In genomic region chr8:84194224-84194743, GRCm38 (mm10) we compare ENCODE assay signal across 20 mouse cellular contexts. TPM values are rescaled to one million over a fixed set of nuclear protein-coding genes. Genes with fewer than 3 reads are reported as not detected.
DNase-seq lines count a peak whose midpoint lies in the region; ATAC-seq and TF ChIP-seq lines count a peak whose summit lies in the region.
"Had no signal": no experiment of that assay in that cellular context is flagged by ENCODE, and none has a peak within 500 bp of the region (broad histone marks: within the 10 kb centered on the region; RNA-seq: fewer than 3 reads in every experiment).

No protein-coding gene starts in this region.

- no peaks in the 10 kb centered on the region for H3K27me3 ChIP-seq in heart, postnatal 0 days (ENCODE audit: control insufficient read depth, insufficient read depth, low read length)
- H3K27me3 ChIP-seq in heart, adult 2 months (ENCODE audit: control insufficient read depth, insufficient read depth, low read length): no peaks in the 10 kb centered on the region
- no peaks in the 10 kb centered on the region for H3K27me3 ChIP-seq in ES-Bruce4 (ENCODE audit: control insufficient read depth, insufficient read depth, low read length, poor library complexity, severe bottlenecking)
- H3K27me3 ChIP-seq: embryonic facial prominence, embryonic 15.5 days had no signal

- 0 out of 2 replicates have a peak overlapping the region, but pooled peaks have one; percentile 9 for H3K27ac ChIP-seq in heart, postnatal 0 days (ENCODE audit: low read depth)
- no peak overlapping the region for H3K27ac ChIP-seq in heart, adult 2 months
- H3K27ac ChIP-seq in ES-Bruce4 (ENCODE audit: insufficient read depth, low read length) (peak overlapping the region; percentile 95), ES-E14 (ENCODE audit: insufficient read depth, low read depth, low read length, poor library complexity, severe bottlenecking) (peak overlapping the region; percentile 56)
- H3K27ac ChIP-seq: forebrain, embryonic 10.5 days; hindbrain, embryonic 10.5 days; hindbrain, embryonic 14.5 days had no signal

- no peak for ATAC-seq in heart, postnatal 0 days (ENCODE audit: insufficient read depth, low read depth)
- ATAC-seq: forebrain, embryonic 14.5 days; intestine, embryonic 16.5 days had no signal

- peaks cover 25% of the 10 kb centered on the region for H3K4me1 ChIP-seq in heart, postnatal 0 days (ENCODE audit: control insufficient read depth, insufficient read depth)
- peaks cover 19% of the 10 kb centered on the region for H3K4me1 ChIP-seq in heart, adult 2 months (ENCODE audit: control insufficient read depth, insufficient read depth, low read length)
- H3K4me1 ChIP-seq in ES-Bruce4 (ENCODE audit: control insufficient read depth, insufficient read depth, low read length) (peaks cover 2% of the 10 kb centered on the region), ES-E14 (ENCODE audit: control insufficient read depth in 2 of 2, insufficient read depth in 2 of 2, low read length in 2 of 2, poor library complexity in 1 of 2) (peaks cover 7 to 22% of the 10 kb centered on the region in 2 experiments; a peak in 3 of 4 replicates)

- H3K36me3 ChIP-seq in heart, postnatal 0 days (replicated peaks; ENCODE audit: control insufficient read depth, insufficient read depth, low read length): no peaks in the 10 kb centered on the region
- H3K36me3 ChIP-seq in heart, adult 2 months (ENCODE audit: control insufficient read depth, insufficient read depth, low read length): no peaks in the 10 kb centered on the region; the same call in 1 of the 2 replicates
- H3K36me3 ChIP-seq in ES-Bruce4 (ENCODE audit: control insufficient read depth, insufficient read depth, low read length, poor library complexity, severe bottlenecking) (no peaks in the 10 kb centered on the region), ES-E14 (ENCODE audit: control insufficient read depth, insufficient read depth, low read length, poor library complexity, severe bottlenecking) (no peaks in the 10 kb centered on the region)
- H3K36me3 ChIP-seq: embryonic facial prominence, embryonic 15.5 days; forebrain, embryonic 10.5 days; hindbrain, embryonic 10.5 days had no signal

- H3K79me2 ChIP-seq in heart, adult 2 months (replicated peaks; ENCODE audit: control insufficient read depth, insufficient read depth, low read length): no peaks in the 10 kb centered on the region

- no peaks in the 10 kb centered on the region for H3K9me3 ChIP-seq in heart, postnatal 0 days (replicated peaks; ENCODE audit: control insufficient read depth, low read length)
- no peaks in the 10 kb centered on the region for H3K9me3 ChIP-seq in ES-Bruce4 (replicated peaks; ENCODE audit: control insufficient read depth, insufficient read depth, low read length, poor library complexity, severe bottlenecking)
- H3K9me3 ChIP-seq in ES-E14 (ENCODE audit: control insufficient read depth, insufficient read depth, low read depth, low read length): no peaks in the 10 kb centered on the region
- H3K9me3 ChIP-seq: embryonic facial prominence, embryonic 15.5 days; forebrain, embryonic 10.5 days; hindbrain, embryonic 10.5 days had no signal

- no peak for TF ChIP-seq CTCF in heart, postnatal 0 days (IDR thresholded peaks at IDR 0.05; ENCODE audit: low read depth)
- no peak for TF ChIP-seq CTCF in heart, adult 2 months (IDR thresholded peaks at IDR 0.05)
- TF ChIP-seq CTCF in ES-Bruce4 (IDR thresholded peaks at IDR 0.05; ENCODE audit: low read depth, low read length): no peak

- intact Hi-C loops in heart, adult 2 months (cut with DNase I): no loop called here

- DNase-seq in heart, postnatal 0 days (ENCODE audit: low spot score): no peak
- DNase-seq in heart, adult 2 months: no peak
- no peak for DNase-seq in ES-E14 (ENCODE audit: low read depth, low spot score)
- DNase-seq in induced T-regulatory cell, adult 2 months (ENCODE audit: low read depth): peak; percentile 56
- DNase-seq in layer of hippocampus, postnatal 25 days (ENCODE audit: extremely low spot score in 1 of 2, low spot score in 1 of 2): no peak
- DNase-seq in right cerebral cortex, postnatal 4 days: no peak
- no peak for DNase-seq in right cerebral cortex, postnatal 14 days
- DNase-seq: adrenal gland, adult 2 months; adrenal gland, postnatal 25 days; cerebellum, adult 2 months; gastrocnemius, postnatal 10 days; heart, postnatal 14 days had no signal

- no peak overlapping the region for H3K9ac ChIP-seq in heart, postnatal 0 days (replicated peaks; ENCODE audit: low read depth, low read length)
- no peak overlapping the region for H3K9ac ChIP-seq in heart, adult 2 months (ENCODE audit: low read depth, low read length)
- H3K9ac ChIP-seq in ES-Bruce4 (ENCODE audit: low read depth, poor library complexity, severe bottlenecking) (peak overlapping the region; percentile 12; the same call in 1 of the 2 replicates), ES-E14 (ENCODE audit: insufficient read depth, low read depth, low read length, poor library complexity, severe bottlenecking) (no peak overlapping the region)
- H3K9ac ChIP-seq: embryonic facial prominence, embryonic 15.5 days; hindbrain, embryonic 14.5 days had no signal

- WGBS in heart, postnatal 0 days: 75% methylated on average over 3 of the region's 3 CpGs
- WGBS in heart, adult 2 months: 78% methylated on average over 3 of the region's 3 CpGs

- in situ Hi-C loops in ES-E14 (cut with MboI; ENCODE audit: low sequenced_read_pairs in 2 of 2, unreplicated experiment in 2 of 2): no loop called here

- no peak for TF ChIP-seq EP300 in heart, postnatal 0 days (IDR thresholded peaks at IDR 0.05; ENCODE audit: low read depth)
- TF ChIP-seq EP300 in heart, adult 2 months (IDR thresholded peaks at IDR 0.05; ENCODE audit: insufficient read depth, low read depth, low read length): no peak
- peak; percentile 96 for TF ChIP-seq EP300 in ES-Bruce4 (IDR thresholded peaks at IDR 0.05; ENCODE audit: insufficient read depth, low read depth, low read length)

- no peak for TF ChIP-seq POLR2A in heart, adult 2 months (IDR thresholded peaks at IDR 0.05; ENCODE audit: insufficient read depth, low read depth, low read length)
- no peak for TF ChIP-seq POLR2A in ES-Bruce4 (IDR thresholded peaks at IDR 0.05; ENCODE audit: insufficient read depth, low read length)

- H3K4me3 ChIP-seq in heart, postnatal 0 days (ENCODE audit: low read depth, low read length): no peak overlapping the region
- no peak overlapping the region for H3K4me3 ChIP-seq in heart, adult 2 months
- H3K4me3 ChIP-seq in ES-Bruce4 (ENCODE audit: low read depth, low read length) (no peak overlapping the region), ES-E14 (ENCODE audit: insufficient read depth in 1 of 2, low read depth in 1 of 2, low read length in 2 of 2, poor library complexity in 1 of 2, severe bottlenecking in 1 of 2) (no peak overlapping the region)
- H3K4me3 ChIP-seq: embryonic facial prominence, embryonic 15.5 days; erythroblast, embryonic 14.5 days; forebrain, embryonic 10.5 days; hindbrain, embryonic 10.5 days had no signal

- H3K4me2 ChIP-seq in heart, postnatal 0 days (ENCODE audit: low read depth, low read length): no peak overlapping the region
- H3K4me2 ChIP-seq: embryonic facial prominence, embryonic 15.5 days; hindbrain, embryonic 14.5 days had no signal

TF ChIP-seq in ES-E14, 5 proteins besides CTCF, POLR2A, EP300 and RAD21 (continues in another document):
- TF ChIP-seq HCFC1 (IDR thresholded peaks at IDR 0.05; ENCODE audit: borderline replicate concordance, insufficient read depth, low read length): no peak

RNA-seq across cellular contexts. Expression of gene Nanos3, which starts 9.3 kb away (rescaled TPM):
- 1.4 TPM in 1 of 2 replicates, not detected in the other for total RNA-seq in heart, postnatal 0 days (2014; rRNA removed; ENCODE audit: low replicate concordance)
- polyA plus RNA-seq in heart, postnatal 0 days (2015; fragmentation: Nextera tagmentation; extraction: Ambion mirVana): 4.6 and 6.0 TPM in 2 replicates
- 1 to 10 TPM in 1 of 2 experiments, not detected in 1; 1.9 TPM for total RNA-seq in heart, adult 2 months (2021)
- 0.61 TPM in 1 of 2 replicates, not detected in the other for polyA plus RNA-seq in heart, adult 2 months (2012; rRNA removed)
- polyA plus RNA-seq in ES-Bruce4 (2011; ENCODE audit: insufficient read depth, insufficient read length, low read depth, missing spikeins): 3.0 and 4.3 TPM in 2 replicates
- 7.0 and 9.9 TPM in 2 replicates for total RNA-seq in ES-E14 (2012; rRNA removed)
- total RNA-seq in layer of hippocampus, postnatal 25 days (2021): 1 to 10 TPM; 2.6 to 3.0 TPM
- polyA plus RNA-seq: erythroblast, embryonic 14.5 days had no signal

RNA-seq across cellular contexts. Expression of gene Zswim4, which starts 42.6 kb away (rescaled TPM):
- 23.8 and 31.4 TPM in 2 replicates for total RNA-seq in heart, postnatal 0 days (2014; rRNA removed; ENCODE audit: low replicate concordance)
- 4.6 and 5.8 TPM in 2 replicates for polyA plus RNA-seq in heart, postnatal 0 days (2015; fragmentation: Nextera tagmentation; extraction: Ambion mirVana)
- total RNA-seq in heart, adult 2 months (2021): 1 to 10 TPM; 6.8 to 8.2 TPM
- 7.6 and 10.4 TPM in 2 replicates for polyA plus RNA-seq in heart, adult 2 months (2012; rRNA removed)
- 14.8 and 15.4 TPM in 2 replicates for polyA plus RNA-seq in ES-Bruce4 (2011; ENCODE audit: insufficient read depth, insufficient read length, low read depth, missing spikeins)
- 22.1 and 24.6 TPM in 2 replicates for total RNA-seq in ES-E14 (2012; rRNA removed)
- total RNA-seq in layer of hippocampus, postnatal 25 days (2021): 10 to 100 TPM; 16.5 to 20.4 TPM

RNA-seq across cellular contexts. Expression of gene 4930432K21Rik, which starts 46.5 kb away (rescaled TPM):
- total RNA-seq in heart, postnatal 0 days (2014; rRNA removed; ENCODE audit: low replicate concordance): 0.43 TPM in 1 of 2 replicates, not detected in the other
- 0.34 and 0.48 TPM in 2 replicates for polyA plus RNA-seq in heart, postnatal 0 days (2015; fragmentation: Nextera tagmentation; extraction: Ambion mirVana)
- under 1 TPM; 0.26 to 0.30 TPM for total RNA-seq in heart, adult 2 months (2021)
- polyA plus RNA-seq in heart, adult 2 months (2012; rRNA removed): 0.29 and 0.55 TPM in 2 replicates
- 3.8 and 4.7 TPM in 2 replicates for polyA plus RNA-seq in ES-Bruce4 (2011; ENCODE audit: insufficient read depth, insufficient read length, low read depth, missing spikeins)
- total RNA-seq in ES-E14 (2012; rRNA removed): 4.9 TPM in 2 replicates
- total RNA-seq in layer of hippocampus, postnatal 25 days (2021): 1 to 10 TPM; 1.4 to 2.1 TPM
- polyA plus RNA-seq: erythroblast, embryonic 14.5 days had no signal

RNA-seq across cellular contexts. Expression of gene Cc2d1a, which starts 46.5 kb away (rescaled TPM):
- 13.1 and 17.1 TPM in 2 replicates for total RNA-seq in heart, postnatal 0 days (2014; rRNA removed; ENCODE audit: low replicate concordance)
- polyA plus RNA-seq in heart, postnatal 0 days (2015; fragmentation: Nextera tagmentation; extraction: Ambion mirVana): 8.4 and 10.2 TPM in 2 replicates
- 10 to 100 TPM; 10.6 to 11.9 TPM for total RNA-seq in heart, adult 2 months (2021)
- 10.2 and 11.2 TPM in 2 replicates for polyA plus RNA-seq in heart, adult 2 months (2012; rRNA removed)
- 18.0 and 27.2 TPM in 2 replicates for polyA plus RNA-seq in ES-Bruce4 (2011; ENCODE audit: insufficient read depth, insufficient read length, low read depth, missing spikeins)
- total RNA-seq in ES-E14 (2012; rRNA removed): 17.7 and 18.9 TPM in 2 replicates
- total RNA-seq in layer of hippocampus, postnatal 25 days (2021): 10 to 100 TPM; 52.6 to 54.0 TPM

RNA-seq across cellular contexts. Expression of gene D8Ertd738e, which starts 55.2 kb away (rescaled TPM):
- total RNA-seq in heart, postnatal 0 days (2014; rRNA removed; ENCODE audit: low replicate concordance): 90.3 and 93.2 TPM in 2 replicates
- 382 and 414 TPM in 2 replicates for polyA plus RNA-seq in heart, postnatal 0 days (2015; fragmentation: Nextera tagmentation; extraction: Ambion mirVana)
- 100 to 1,000 TPM; 206 to 249 TPM for total RNA-seq in heart, adult 2 months (2021)
- 144 and 158 TPM in 2 replicates for polyA plus RNA-seq in heart, adult 2 months (2012; rRNA removed)
- polyA plus RNA-seq in ES-Bruce4 (2011; ENCODE audit: insufficient read depth, insufficient read length, low read depth, missing spikeins): 90.6 and 92.0 TPM in 2 replicates
- total RNA-seq in ES-E14 (2012; rRNA removed): 148 and 181 TPM in 2 replicates
- 100 to 1,000 TPM; 140 to 152 TPM for total RNA-seq in layer of hippocampus, postnatal 25 days (2021)
